Mouse (Mus musculus): ENCODE measurements at regions not wholly inside any gene's neighbourhood (a gene's known extent, or its start where the extent isn't known, plus 50 kb on each side); places are given as distances from the start of the nearest gene placed in this dataset.

DNA sequence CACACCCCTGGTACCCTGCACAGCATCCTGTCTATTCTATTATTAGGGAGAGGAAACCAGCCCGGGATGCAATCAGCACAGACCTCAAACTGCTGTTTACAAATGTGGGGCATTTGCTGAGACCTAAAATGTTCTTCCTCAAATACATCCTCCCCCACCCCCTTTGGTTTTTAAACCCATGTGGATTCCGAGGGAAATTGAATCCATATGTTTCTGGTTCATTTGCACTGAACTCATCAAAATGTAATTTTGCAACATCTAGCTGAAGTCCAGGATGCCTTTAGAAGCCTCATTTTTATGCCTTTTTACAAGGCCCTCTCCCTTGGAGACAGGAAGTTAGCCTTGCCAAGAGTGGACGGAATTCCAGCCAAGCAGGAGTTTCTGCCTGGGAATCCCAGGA is 517.6 kb downstream of the Zfp536 start:
- Histone ChIP-seq H3K27me3 (ENCODE audit: control insufficient read depth, insufficient read depth, insufficient read length) (peaks cover 4% of the 10 kb centered on the region), H3K79me2 (ENCODE audit: control insufficient read depth, insufficient read depth) (no peaks in the 10 kb centered on the region), H3K36me3 (ENCODE audit: control insufficient read depth, insufficient read depth) (no peaks in the 10 kb centered on the region), H3ac (ENCODE audit: control insufficient read depth, insufficient read length, low read depth) (no peak overlapping the region), H3K79me3 (ENCODE audit: low read depth) (no peaks in the 10 kb centered on the region), H3K4me3 (ENCODE audit: insufficient read depth, poor library complexity, severe bottlenecking) (no peak overlapping the region)
- TF ChIP-seq USF1 (IDR thresholded peaks at IDR 0.05; ENCODE audit: low read depth), result no peak
- TF ChIP-seq MAX (IDR thresholded peaks at IDR 0.05), result no peak
- TF ChIP-seq CEBPB (IDR thresholded peaks at IDR 0.05; ENCODE audit: low read depth), result no peak
- no peak for TF ChIP-seq MYOD1 (IDR thresholded peaks at IDR 0.05; ENCODE audit: control insufficient read depth, insufficient read length, low read depth)

DNA sequence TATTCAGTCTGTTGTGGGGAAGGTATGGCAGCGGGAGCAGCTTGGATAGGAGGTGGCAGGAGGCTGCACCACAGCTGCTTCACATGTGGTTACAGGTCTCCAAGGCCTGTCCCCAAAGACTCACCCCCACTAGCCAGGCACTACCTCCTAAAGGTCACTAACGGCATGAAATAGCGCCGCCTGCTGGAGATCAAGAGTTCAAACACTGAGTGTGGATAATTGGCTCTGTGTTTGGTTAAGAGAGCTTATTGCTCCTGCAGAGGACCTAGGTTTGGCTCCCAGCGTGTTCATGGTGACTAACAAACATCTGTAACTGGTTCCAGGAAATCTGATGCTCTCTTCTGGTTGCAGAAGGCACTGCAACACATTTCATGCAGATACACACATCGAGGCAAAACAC is 514.1 kb downstream of the Zfp536 start:
- TF ChIP-seq CEBPB (IDR thresholded peaks at IDR 0.05; ENCODE audit: low read depth) (no peak), MAX (IDR thresholded peaks at IDR 0.05) (no peak), FOSL1 (IDR thresholded peaks at IDR 0.05; ENCODE audit: insufficient read depth, low read length, poor library complexity, severe bottlenecking) (no peak), MYOG (IDR thresholded peaks at IDR 0.05; ENCODE audit: control insufficient read depth, extremely low read depth, insufficient read length) (no peak), MYOD1 (IDR thresholded peaks at IDR 0.05; ENCODE audit: control insufficient read depth, insufficient read length, low read depth) (no peak), CTCF (IDR thresholded peaks at IDR 0.05; ENCODE audit: control insufficient read depth, insufficient read depth, insufficient read length) (no peak), USF1 (IDR thresholded peaks at IDR 0.05; ENCODE audit: low read depth) (no peak)
- no peaks in the 10 kb centered on the region for H3K79me3 ChIP-seq (ENCODE audit: low read depth)
- H3K27me3 ChIP-seq (ENCODE audit: control insufficient read depth, insufficient read depth, insufficient read length), result peaks cover 2% of the 10 kb centered on the region
- no peaks in the 10 kb centered on the region for H3K36me3 ChIP-seq (ENCODE audit: control insufficient read depth, insufficient read depth)
- H3K79me2 ChIP-seq (ENCODE audit: control insufficient read depth, insufficient read depth), result no peaks in the 10 kb centered on the region
- no peak overlapping the region for H3ac ChIP-seq (ENCODE audit: control insufficient read depth, insufficient read length, low read depth)
- no peak overlapping the region for H3K4me3 ChIP-seq (ENCODE audit: insufficient read depth, poor library complexity, severe bottlenecking)

DNA sequence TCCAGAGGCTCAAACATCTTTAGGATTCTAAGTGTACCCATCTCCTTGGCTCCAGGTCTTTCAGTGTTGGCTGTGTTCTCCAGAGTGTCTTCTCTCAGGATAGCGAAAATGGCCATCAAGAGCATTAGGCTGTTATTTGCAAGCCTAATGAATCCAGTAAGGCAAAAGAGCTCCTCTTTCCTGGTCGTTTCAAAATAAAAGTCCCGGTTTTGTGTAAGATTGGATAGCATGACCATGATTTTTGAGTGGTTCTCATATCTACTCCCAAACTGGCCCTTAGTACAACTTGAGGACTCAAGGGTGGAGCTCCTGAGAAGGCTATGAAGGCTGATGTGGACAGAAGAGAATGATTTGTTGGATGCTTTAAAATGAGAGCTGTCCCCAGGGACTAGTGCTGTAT is 510.6 kb downstream of the Zfp536 start:
- TF ChIP-seq USF1 (IDR thresholded peaks at IDR 0.05; ENCODE audit: low read depth) (no peak), CEBPB (IDR thresholded peaks at IDR 0.05; ENCODE audit: low read depth) (no peak), CTCF (IDR thresholded peaks at IDR 0.05; ENCODE audit: control insufficient read depth, insufficient read depth, insufficient read length) (no peak), MYOD1 (IDR thresholded peaks at IDR 0.05; ENCODE audit: control insufficient read depth, insufficient read length, low read depth) (no peak), MYOG (IDR thresholded peaks at IDR 0.05; ENCODE audit: control insufficient read depth, extremely low read depth, insufficient read length) (no peak), FOSL1 (IDR thresholded peaks at IDR 0.05; ENCODE audit: insufficient read depth, low read length, poor library complexity, severe bottlenecking) (no peak)
- H3K79me2 ChIP-seq (ENCODE audit: control insufficient read depth, insufficient read depth), result no peaks in the 10 kb centered on the region
- no peak overlapping the region for H3K4me3 ChIP-seq (ENCODE audit: insufficient read depth, poor library complexity, severe bottlenecking)
- H3K27me3 ChIP-seq (ENCODE audit: control insufficient read depth, insufficient read depth, insufficient read length), result no peaks in the 10 kb centered on the region
- no peaks in the 10 kb centered on the region for H3K79me3 ChIP-seq (ENCODE audit: low read depth)
- H3ac ChIP-seq (ENCODE audit: control insufficient read depth, insufficient read length, low read depth), result no peak overlapping the region
- no peaks in the 10 kb centered on the region for H3K36me3 ChIP-seq (ENCODE audit: control insufficient read depth, insufficient read depth)

DNA sequence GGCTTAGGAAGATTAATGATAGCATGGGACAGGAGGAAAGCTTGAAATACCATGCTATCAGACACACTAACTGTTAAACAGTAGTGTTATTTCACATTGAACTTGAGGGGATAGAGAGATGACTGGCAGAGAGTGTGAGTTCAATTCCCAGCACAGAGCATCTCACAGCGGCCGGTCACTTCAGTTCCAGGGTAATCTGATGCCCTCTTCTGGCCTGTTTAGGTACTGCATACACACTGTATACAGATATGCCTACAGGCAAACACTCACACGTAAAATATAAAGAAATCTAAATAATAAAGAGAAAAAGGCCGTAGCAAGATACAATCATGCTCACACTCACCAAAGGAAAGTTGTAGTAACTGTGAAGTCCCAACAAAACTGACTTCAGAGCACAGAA is 506.0 kb downstream of the Zfp536 start:
- Histone ChIP-seq H3K4me3 (ENCODE audit: insufficient read depth, poor library complexity, severe bottlenecking) (no peak overlapping the region), H3ac (ENCODE audit: control insufficient read depth, insufficient read length, low read depth) (no peak overlapping the region), H3K27me3 (ENCODE audit: control insufficient read depth, insufficient read depth, insufficient read length) (no peaks in the 10 kb centered on the region), H3K36me3 (ENCODE audit: control insufficient read depth, insufficient read depth) (no peaks in the 10 kb centered on the region), H3K79me3 (ENCODE audit: low read depth) (no peaks in the 10 kb centered on the region), H3K79me2 (ENCODE audit: control insufficient read depth, insufficient read depth) (no peaks in the 10 kb centered on the region)
- TF ChIP-seq FOSL1 (IDR thresholded peaks at IDR 0.05; ENCODE audit: insufficient read depth, low read length, poor library complexity, severe bottlenecking) (no peak), CTCF (IDR thresholded peaks at IDR 0.05; ENCODE audit: control insufficient read depth, insufficient read depth, insufficient read length) (no peak), MYOD1 (IDR thresholded peaks at IDR 0.05; ENCODE audit: control insufficient read depth, insufficient read length, low read depth) (no peak), MAX (IDR thresholded peaks at IDR 0.05) (no peak), MYOG (IDR thresholded peaks at IDR 0.05; ENCODE audit: control insufficient read depth, extremely low read depth, insufficient read length) (no peak), USF1 (IDR thresholded peaks at IDR 0.05; ENCODE audit: low read depth) (no peak), CEBPB (IDR thresholded peaks at IDR 0.05; ENCODE audit: low read depth) (no peak)

DNA sequence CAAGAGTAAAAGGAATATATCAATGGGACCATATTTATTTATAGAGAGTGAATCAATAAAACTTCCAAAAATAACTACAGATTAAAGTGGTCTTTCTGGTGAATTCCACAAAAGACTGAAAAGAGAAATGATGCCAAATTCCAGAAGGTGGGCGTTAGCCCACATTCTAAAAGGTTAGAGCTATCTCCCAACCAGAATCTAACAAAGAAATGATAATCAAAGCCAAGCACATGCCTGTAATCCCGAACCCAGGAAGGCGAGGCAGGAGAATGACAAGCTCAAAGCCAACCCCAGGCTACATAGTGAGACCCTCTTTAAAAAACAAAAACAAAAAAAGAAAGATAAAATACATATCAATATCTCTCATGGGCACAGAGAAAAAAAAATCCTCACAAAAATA is 502.6 kb downstream of the Zfp536 start:
- H3ac ChIP-seq (ENCODE audit: control insufficient read depth, insufficient read length, low read depth), result no peak overlapping the region
- no peak overlapping the region for H3K4me3 ChIP-seq (ENCODE audit: insufficient read depth, poor library complexity, severe bottlenecking)
- no peaks in the 10 kb centered on the region for H3K79me2 ChIP-seq (ENCODE audit: control insufficient read depth, insufficient read depth)
- TF ChIP-seq FOSL1 (IDR thresholded peaks at IDR 0.05; ENCODE audit: insufficient read depth, low read length, poor library complexity, severe bottlenecking) (no peak), USF1 (IDR thresholded peaks at IDR 0.05; ENCODE audit: low read depth) (no peak), MYOD1 (IDR thresholded peaks at IDR 0.05; ENCODE audit: control insufficient read depth, insufficient read length, low read depth) (no peak), MYOG (IDR thresholded peaks at IDR 0.05; ENCODE audit: control insufficient read depth, extremely low read depth, insufficient read length) (no peak), MAX (IDR thresholded peaks at IDR 0.05) (no peak), CEBPB (IDR thresholded peaks at IDR 0.05; ENCODE audit: low read depth) (no peak), CTCF (IDR thresholded peaks at IDR 0.05; ENCODE audit: control insufficient read depth, insufficient read depth, insufficient read length) (no peak)
- no peaks in the 10 kb centered on the region for H3K79me3 ChIP-seq (ENCODE audit: low read depth)
- H3K27me3 ChIP-seq (ENCODE audit: control insufficient read depth, insufficient read depth, insufficient read length), result no peaks in the 10 kb centered on the region
- no peaks in the 10 kb centered on the region for H3K36me3 ChIP-seq (ENCODE audit: control insufficient read depth, insufficient read depth)

DNA sequence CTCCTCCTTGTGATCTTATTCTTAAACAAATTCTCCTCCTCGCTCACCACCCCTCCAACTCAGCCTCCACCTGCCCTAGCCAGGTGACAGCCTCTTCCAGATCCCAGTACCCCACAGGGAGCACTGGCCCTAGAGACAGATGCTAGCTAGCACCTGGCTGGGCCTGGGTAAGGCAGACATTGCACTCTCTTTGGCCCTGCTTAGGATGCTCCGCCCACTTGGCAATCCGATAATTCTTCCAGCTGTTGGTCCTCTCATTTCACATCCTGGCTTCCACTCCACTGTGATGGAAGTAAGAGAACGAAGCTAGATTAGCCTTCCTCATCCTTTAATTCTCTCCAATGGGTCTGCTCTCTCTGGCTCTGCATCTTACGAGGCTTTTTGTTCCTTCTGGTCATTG is 483.4 kb downstream of the Zfp536 start:
- Histone ChIP-seq H3ac (ENCODE audit: control insufficient read depth, insufficient read length, low read depth) (no peak overlapping the region), H3K4me3 (ENCODE audit: insufficient read depth, poor library complexity, severe bottlenecking) (no peak overlapping the region), H3K36me3 (ENCODE audit: control insufficient read depth, insufficient read depth) (no peaks in the 10 kb centered on the region), H3K79me3 (ENCODE audit: low read depth) (no peaks in the 10 kb centered on the region), H3K27me3 (ENCODE audit: control insufficient read depth, insufficient read depth, insufficient read length) (no peaks in the 10 kb centered on the region), H3K79me2 (ENCODE audit: control insufficient read depth, insufficient read depth) (no peaks in the 10 kb centered on the region)
- TF ChIP-seq CEBPB (IDR thresholded peaks at IDR 0.05; ENCODE audit: low read depth) (no peak), CTCF (IDR thresholded peaks at IDR 0.05; ENCODE audit: control insufficient read depth, insufficient read depth, insufficient read length) (no peak), MYOD1 (IDR thresholded peaks at IDR 0.05; ENCODE audit: control insufficient read depth, insufficient read length, low read depth) (no peak)
